Mouse (Mus musculus): ENCODE measurements at regions not wholly inside any gene's neighbourhood (a gene's known extent, or its start where the extent isn't known, plus 50 kb on each side); places are given as distances from the start of the nearest gene placed in this dataset.

DNA sequence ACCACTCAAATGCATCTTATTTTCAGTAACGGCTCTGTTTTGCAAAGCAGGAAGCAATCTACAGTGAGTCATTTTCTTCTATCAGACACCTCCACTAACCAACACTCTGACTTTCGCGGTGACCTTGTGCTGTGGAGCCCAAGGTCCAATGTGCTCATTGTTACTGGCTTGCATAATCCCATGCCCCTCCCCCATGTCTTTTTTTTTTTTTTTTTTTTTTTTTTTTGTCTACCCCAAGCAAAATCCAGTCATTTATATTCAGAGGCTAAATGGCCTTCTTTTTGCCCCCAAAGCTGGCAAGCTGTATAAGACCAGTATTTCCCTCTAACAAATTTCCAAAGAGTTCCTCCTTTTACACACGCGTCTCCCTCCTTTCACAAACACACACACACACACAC lies 452.1 kb upstream of the Pou3f3 start:
- TF ChIP-seq CTCF (IDR thresholded peaks at IDR 0.05): no peak
- TF ChIP-seq POLR2A (IDR thresholded peaks at IDR 0.05; ENCODE audit: insufficient read depth, low read depth, low read length): no peak
- TF ChIP-seq EP300 (IDR thresholded peaks at IDR 0.05; ENCODE audit: insufficient read depth, low read depth, low read length): no peak

Measured in heart, adult 2 months (tissue).